Mouse (Mus musculus) ES-E14 (cell line): ENCODE measurements around the gene Surf6. TPM values are rescaled to one million over a fixed set of nuclear protein-coding genes. Genes with fewer than 3 reads are reported as not detected.

Experiments used
- DNase-seq: peaks from one replicate; pipeline ENCODE4 v3.0.0-alpha.2; 2013; ENCODE audit warnings: low read depth, low spot score
- H3K27ac ChIP-seq: 2 replicates; pipeline ENCODE4 v1.5.1; 2012; ENCODE audit warnings: low read depth, mild to moderate bottlenecking, low read length, moderate library complexity, mixed read lengths; ENCODE audit not compliant: poor library complexity, insufficient read depth, severe bottlenecking
- H3K36me3 ChIP-seq: 2 replicates; pipeline ENCODE4 v1.6.1; 2012; ENCODE audit warnings: mild to moderate bottlenecking, low read length, moderate library complexity, mixed read lengths; ENCODE audit not compliant: control insufficient read depth, poor library complexity, insufficient read depth, severe bottlenecking
- H3K4me1 ChIP-seq, 2 experiments: fragments of 150-350 bp in 1 of 2; sonication (generic) in 1 of 2; 2 replicates each; pipeline ENCODE4 v1.6.1; 2012; ENCODE audit warnings: low read length in 2 of 2, mild to moderate bottlenecking in 1 of 2, mixed read lengths in 1 of 2; ENCODE audit not compliant: control insufficient read depth in 2 of 2, insufficient read depth in 2 of 2, poor library complexity in 1 of 2
- H3K4me3 ChIP-seq, 2 experiments: fragments of 150-350 bp in 1 of 2; sonication (generic) in 1 of 2; 2 replicates each; pipeline ENCODE4 v1.5.1; 2012; ENCODE audit warnings: low read length in 2 of 2, low read depth in 1 of 2, mild to moderate bottlenecking in 1 of 2, mixed read lengths in 1 of 2; ENCODE audit not compliant: insufficient read depth in 1 of 2, poor library complexity in 1 of 2, severe bottlenecking in 1 of 2
- H3K9ac ChIP-seq: 2 replicates; pipeline ENCODE4 v1.6.1; 2012; ENCODE audit warnings: low read depth, mild to moderate bottlenecking, low read length, mixed read lengths; ENCODE audit not compliant: poor library complexity, insufficient read depth, severe bottlenecking
- H3K9me3 ChIP-seq: fragments of 150-350 bp; sonication (generic); 2 replicates; pipeline ENCODE4 v1.6.1; 2012; ENCODE audit warnings: low read depth, mild to moderate bottlenecking, low read length; ENCODE audit not compliant: control insufficient read depth, insufficient read depth
- CHD2 ChIP-seq: IDR thresholded peaks from 2 replicates; pipeline ENCODE4 v1.6.1; 2014; ENCODE audit warnings: mild to moderate bottlenecking, low read depth, low read length, inconsistent platforms
- HCFC1 ChIP-seq: IDR thresholded peaks from 2 replicates; pipeline ENCODE4 v1.6.1; 2012; ENCODE audit warnings: low read length, inconsistent platforms, borderline replicate concordance; ENCODE audit not compliant: insufficient read depth
- MAFK ChIP-seq: IDR thresholded peaks from 2 replicates; pipeline ENCODE4 v1.6.1; 2014; ENCODE audit warnings: mild to moderate bottlenecking, low read depth, low read length, inconsistent platforms; ENCODE audit not compliant: insufficient read depth
- ZC3H11A ChIP-seq: IDR thresholded peaks from 2 replicates; pipeline ENCODE4 v1.6.1; 2012; ENCODE audit warnings: low read depth, mild to moderate bottlenecking, inconsistent platforms, low read length, borderline replicate concordance
- ZNF384 ChIP-seq: IDR thresholded peaks from 2 replicates; pipeline ENCODE4 v1.6.1; 2012; ENCODE audit warnings: low read depth, low read length, inconsistent platforms
- in situ Hi-C, 2 experiments: fragments of 600-800 bp; cut with MboI; formaldehyde crosslinking; loops; one replicate each; pipeline ENCODE4 v1.15.1; 2025; ENCODE audit warnings: low sequenced_read_pairs in 2 of 2, inconsistent platforms in 1 of 2; ENCODE audit not compliant: unreplicated experiment in 2 of 2
- total RNA-seq: library from RNA; depleted of rRNA; stranded (reverse); fragments of 300-350 nt; gene quantifications from 2 replicates; pipeline ENCODE4 v1.2.3, GENCODE M21; 2012

Gene Surf6
- total RNA-seq, 1 experiment: 44.9 TPM

- H3K36me3 ChIP-seq: peaks cover 55% of the 10 kb centered on the region
- no peak for DNase-seq
- peaks cover 0 to 6% of the 10 kb centered on the region in 2 experiments; a peak in 1 of 4 replicates for H3K4me1 ChIP-seq
- no peak overlapping the region for H3K27ac ChIP-seq
- H3K4me3 ChIP-seq: no peak overlapping the region
- H3K9ac ChIP-seq: no peak overlapping the region
- H3K9me3 ChIP-seq: no peaks in the 10 kb centered on the region
- in situ Hi-C loops: loop anchor here in 1 of 2 experiments (25.0 kb wide), 1 partner anchor 483 kb away; the partner anchor contains the start of gene Sec16a
- no peak for TF ChIP-seq HCFC1
- TF ChIP-seq CHD2: no peak
- TF ChIP-seq MAFK: no peak
- TF ChIP-seq ZC3H11A: no peak
- no peak for TF ChIP-seq ZNF384
These were observed 17.6 kb upstream of the Surf6 start for GRCm38 (mm10) chr2:26920190-26920855.

- H3K9me3 ChIP-seq: no peaks in the 10 kb centered on the region
- H3K9ac ChIP-seq: no peak overlapping the region
- no peak for DNase-seq
- in situ Hi-C loops: loop anchor here in 1 of 2 experiments (25.0 kb wide), 1 partner anchor 482 kb away; the partner anchor contains the start of gene Sec16a
- H3K4me1 ChIP-seq: peaks cover 0 to 6% of the 10 kb centered on the region in 2 experiments; a peak in 1 of 4 replicates
- no peak overlapping the region for H3K4me3 ChIP-seq
- TF ChIP-seq HCFC1: no peak
- TF ChIP-seq CHD2: no peak
- no peak for TF ChIP-seq ZC3H11A
- TF ChIP-seq MAFK: no peak
- TF ChIP-seq ZNF384: no peak
- H3K27ac ChIP-seq: no peak overlapping the region
- H3K36me3 ChIP-seq: peaks cover 51% of the 10 kb centered on the region
These were observed 17.0 kb upstream of the Surf6 start for GRCm38 (mm10) chr2:26919684-26920083.

DNA sequence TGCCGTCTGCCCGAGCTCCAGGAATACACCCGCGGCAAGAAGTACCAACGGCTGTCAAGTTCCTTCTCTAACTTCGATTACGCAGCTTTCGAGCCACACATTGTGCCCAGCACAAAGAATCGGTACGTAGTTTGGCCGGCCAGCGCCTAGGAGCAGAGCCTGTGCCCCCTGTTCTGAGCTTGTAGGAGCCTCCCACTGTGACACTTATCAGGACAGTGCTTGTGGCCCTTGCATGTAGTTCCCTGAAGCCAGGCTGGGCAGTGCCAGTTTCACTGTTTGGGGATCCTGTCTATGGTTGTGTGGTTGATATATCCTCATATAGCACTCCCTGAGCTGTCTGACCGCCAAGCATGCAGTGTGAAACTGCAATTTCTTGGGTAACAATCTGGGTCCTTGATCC, 14.1 kb upstream of the Surf6 start:
- TF ChIP-seq HCFC1 (no peak), CHD2 (no peak), ZNF384 (no peak), ZC3H11A (no peak), MAFK (no peak)
- Histone ChIP-seq H3K9me3 (no peaks in the 10 kb centered on the region), H3K27ac (no peak overlapping the region), H3K4me1 (peaks cover 0 to 6% of the 10 kb centered on the region in 2 experiments; a peak in 1 of 4 replicates), H3K36me3 (peaks cover 67% of the 10 kb centered on the region), H3K4me3 (peak overlapping the region; percentile 69 to 86), H3K9ac (peak overlapping the region; percentile 78)
- no peak for DNase-seq
- in situ Hi-C loops: loop anchor here in 1 of 2 experiments (25.0 kb wide), 1 partner anchor 479 kb away; the partner anchor contains the start of gene Sec16a

DNA sequence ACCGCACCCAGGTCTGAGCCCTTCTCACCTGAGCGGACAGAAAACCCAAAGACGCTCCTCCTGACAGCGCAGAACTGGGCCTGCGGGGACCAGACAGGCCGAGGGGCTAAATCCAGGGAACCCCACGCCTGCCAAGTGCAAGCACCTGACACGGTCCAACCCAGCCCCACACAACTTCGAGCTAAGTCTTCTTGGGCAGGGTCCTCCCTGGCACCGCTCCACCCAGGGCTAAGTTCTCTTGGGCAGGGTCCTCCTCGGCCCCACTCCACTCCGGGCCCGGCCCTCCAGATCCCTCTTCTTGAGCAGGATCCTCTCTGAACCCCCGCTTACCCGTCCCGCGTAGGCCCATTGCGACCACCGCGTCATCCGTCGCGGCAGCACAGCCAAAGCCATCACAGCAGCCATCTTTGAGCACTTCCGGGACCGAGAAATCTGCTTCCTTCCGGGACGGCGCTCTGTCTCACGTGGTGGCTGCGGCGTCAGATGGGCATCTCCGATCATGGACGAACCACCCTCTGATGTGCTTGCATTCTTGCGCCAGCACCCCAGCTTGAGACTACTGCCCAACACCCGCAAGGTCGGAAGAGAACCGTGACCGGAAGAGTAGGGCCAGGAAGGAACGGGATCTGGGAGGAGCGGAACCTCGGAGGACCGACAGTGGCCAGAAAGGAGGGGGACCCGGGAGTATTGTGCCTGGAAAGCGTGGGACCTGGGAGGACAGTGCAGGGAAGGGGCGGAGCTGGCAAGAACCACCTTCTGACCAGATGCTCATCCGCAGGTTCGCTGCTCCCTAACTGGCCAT, 13.4 kb upstream of the Surf6 start, which contains the start of the genes Surf2 and Surf1:
Gene Surf2, plus strand, starts transcription at position 441 of the 802 bp plus-strand sequence.
Gene Surf1, minus strand, starts transcription at position 604 of the 802 bp plus-strand sequence.
- DNase-seq: no peak
- Histone ChIP-seq H3K27ac (0 out of 2 replicates have a peak within 1 kb of the TSS, but pooled peaks have one; percentile 3), H3K9me3 (no peaks in the 10 kb centered on the region), H3K4me3 (peak within 1 kb of the TSS; percentile 69 to 86), H3K4me1 (peaks cover 0 to 6% of the 10 kb centered on the region in 2 experiments; a peak in 1 of 4 replicates), H3K36me3 (peaks cover 68% of the 10 kb centered on the region), H3K9ac (peak within 1 kb of the TSS; percentile 78)
- in situ Hi-C loops: loop anchor here in 1 of 2 experiments (25.0 kb wide), 1 partner anchor 479 kb away; the partner anchor contains the start of gene Sec16a
- TF ChIP-seq MAFK (no peak), CHD2 (no peak), ZNF384 (no peak), HCFC1 (no peak), ZC3H11A (no peak)
